Mouse (Mus musculus): ENCODE results near the gene Spata22. TPM values are rescaled to one million over a fixed set of nuclear protein-coding genes. Genes with fewer than 3 reads are reported as not detected.
"Not testable (repeated sequence)": the region's sequence is repeated elsewhere in the genome, so short reads cannot be mapped to it uniquely, and the experiment has no call there.

The Spata22 gene
- not detected for total RNA-seq (2021)
- long read RNA-seq, experiment 1 = 0 reads
- long read RNA-seq, experiment 2 = 0 reads

GRCm38 (mm10) chr11:73329442-73329841 lies at the start of gene Spata22, which contains the start of the genes Aspa and Gm49340:
Spata22 (plus strand) TSS chr11:73329741.
Aspa (minus strand) TSS chr11:73329596.
Gm49340 (plus strand) TSS chr11:73329741.
- DNase-seq (ENCODE audit: low spot score in 2 of 2) = no peak

- DNase-seq (ENCODE audit: low spot score in 2 of 2) = no peak
Measured at GRCm38 (mm10) chr11:73280710-73281109, 48.8 kb upstream of the Spata22 start.

GRCm38 (mm10) chr11:73281528-73282027 lies 48.0 kb upstream of the Spata22 start:
- DNase-seq (ENCODE audit: low spot score in 2 of 2) = peak; percentile 67 to 70

- DNase-seq (ENCODE audit: low spot score in 2 of 2) = no peak
Measured at GRCm38 (mm10) chr11:73283369-73283768, 46.2 kb upstream of the Spata22 start.

GRCm38 (mm10) chr11:73283926-73284325 lies 45.6 kb upstream of the Spata22 start:
- no peak for DNase-seq (ENCODE audit: low spot score in 2 of 2)

- DNase-seq (ENCODE audit: low spot score in 2 of 2) = no peak
Measured at GRCm38 (mm10) chr11:73284351-73284750, 45.2 kb upstream of the Spata22 start.

- no peak for DNase-seq (ENCODE audit: low spot score in 2 of 2)
Measured at GRCm38 (mm10) chr11:73289621-73290020, 39.9 kb upstream of the Spata22 start.

GRCm38 (mm10) chr11:73303123-73303522 lies 26.4 kb upstream of the Spata22 start:
- no peak for DNase-seq (ENCODE audit: low spot score in 2 of 2)

- DNase-seq (ENCODE audit: low spot score in 2 of 2) = no peak
Measured at GRCm38 (mm10) chr11:73315961-73316360, 13.6 kb upstream of the Spata22 start.

- DNase-seq (ENCODE audit: low spot score in 2 of 2) = not testable (repeated sequence)
Measured at GRCm38 (mm10) chr11:73318581-73318980, 11.0 kb upstream of the Spata22 start.

GRCm38 (mm10) chr11:73321064-73321463 lies 8.5 kb upstream of the Spata22 start:
- not testable (repeated sequence) for DNase-seq (ENCODE audit: low spot score in 2 of 2)

- no peak for DNase-seq (ENCODE audit: low spot score in 2 of 2)
Measured at GRCm38 (mm10) chr11:73323906-73324830, 5.4 kb upstream of the Spata22 start.

- no peak for DNase-seq (ENCODE audit: low spot score in 2 of 2)
Measured at GRCm38 (mm10) chr11:73326485-73326886, 3.1 kb upstream of the Spata22 start.

GRCm38 (mm10) chr11:73327361-73327760 lies 2.2 kb upstream of the Spata22 start:
- DNase-seq (ENCODE audit: low spot score in 2 of 2) = no peak

GRCm38 (mm10) chr11:73333357-73333756 lies 3.8 kb downstream of the Spata22 start:
- no peak for DNase-seq (ENCODE audit: low spot score in 2 of 2)

GRCm38 (mm10) chr11:73336919-73337318 lies 7.4 kb downstream of the Spata22 start:
- DNase-seq (ENCODE audit: low spot score in 2 of 2) = no peak

GRCm38 (mm10) chr11:73350483-73350882 lies 20.9 kb downstream of the Spata22 start, which contains the start of gene Olfr20:
Olfr20 (plus strand) TSS chr11:73350783.
- no peak for DNase-seq (ENCODE audit: low spot score in 2 of 2)

GRCm38 (mm10) chr11:73370946-73371345 lies 41.4 kb downstream of the Spata22 start, which contains the start of gene Olfr376:
Olfr376 (plus strand) TSS chr11:73371246.
- no peak for DNase-seq (ENCODE audit: low spot score in 2 of 2)

GRCm38 (mm10) chr11:73395374-73395773 lies 65.8 kb downstream of the Spata22 start:
- no peak for DNase-seq (ENCODE audit: low spot score in 2 of 2)

Data from layer of hippocampus, postnatal 14 days (tissue).